Mouse (Mus musculus): ENCODE results near the gene Diexf. TPM values are rescaled to one million over a fixed set of nuclear protein-coding genes. Genes with fewer than 3 reads are reported as not detected.

Diexf gene
- polyA plus RNA-seq, 1 experiment from 2014 or later, result 10.1 TPM

- no peaks in the 10 kb centered on the region for H3K4me1 ChIP-seq
- H3K9me3 ChIP-seq (replicated peaks), result no peaks in the 10 kb centered on the region
- WGBS, result 79% methylated on average over 1 of the region's 1 CpGs
- H3K27me3 ChIP-seq (ENCODE audit: low read depth, poor library complexity, severe bottlenecking), result no peaks in the 10 kb centered on the region
- no peak overlapping the region for H3K4me3 ChIP-seq
- DNase-seq (ENCODE audit: low spot score), result no peak
- no peaks in the 10 kb centered on the region for H3K36me3 ChIP-seq
- H3K27ac ChIP-seq, result no peak overlapping the region
Observed at GRCm38 (mm10) chr1:193092771-193093170, 37.3 kb downstream of the Diexf start.

GRCm38 (mm10) chr1:193090894-193091293 lies 39.2 kb downstream of the Diexf start:
- Histone ChIP-seq H3K27ac (no peak overlapping the region), H3K4me1 (peaks cover 12% of the 10 kb centered on the region), H3K27me3 (ENCODE audit: low read depth, poor library complexity, severe bottlenecking) (no peaks in the 10 kb centered on the region), H3K9me3 (replicated peaks) (no peaks in the 10 kb centered on the region), H3K4me3 (no peak overlapping the region), H3K36me3 (no peaks in the 10 kb centered on the region)
- 89% methylated on average over 11 of the region's 11 CpGs for WGBS
- no peak for DNase-seq (ENCODE audit: low spot score)

- no peak for DNase-seq (ENCODE audit: low spot score)
- H3K27me3 ChIP-seq (ENCODE audit: low read depth, poor library complexity, severe bottlenecking), result no peaks in the 10 kb centered on the region
- no peaks in the 10 kb centered on the region for H3K9me3 ChIP-seq (replicated peaks)
- no peaks in the 10 kb centered on the region for H3K36me3 ChIP-seq
- H3K4me1 ChIP-seq, result peaks cover 12% of the 10 kb centered on the region
- H3K4me3 ChIP-seq, result no peak overlapping the region
- WGBS, result 84% methylated on average over 18 of the region's 18 CpGs
- no peak overlapping the region for H3K27ac ChIP-seq
Observed at GRCm38 (mm10) chr1:193090211-193090871, 39.7 kb downstream of the Diexf start.

- WGBS, result 85% methylated on average over 3 of the region's 3 CpGs
- DNase-seq (ENCODE audit: low spot score), result no peak
- no peak overlapping the region for H3K4me3 ChIP-seq
- H3K36me3 ChIP-seq, result no peaks in the 10 kb centered on the region
- no peaks in the 10 kb centered on the region for H3K9me3 ChIP-seq (replicated peaks)
- peaks cover 12% of the 10 kb centered on the region for H3K4me1 ChIP-seq
- H3K27ac ChIP-seq, result no peak overlapping the region
- no peaks in the 10 kb centered on the region for H3K27me3 ChIP-seq (ENCODE audit: low read depth, poor library complexity, severe bottlenecking)
Observed at GRCm38 (mm10) chr1:193089683-193090082, 40.4 kb downstream of the Diexf start.

- Histone ChIP-seq H3K36me3 (no peaks in the 10 kb centered on the region), H3K27me3 (ENCODE audit: low read depth, poor library complexity, severe bottlenecking) (no peaks in the 10 kb centered on the region), H3K27ac (no peak overlapping the region), H3K4me1 (peaks cover 12% of the 10 kb centered on the region), H3K4me3 (no peak overlapping the region), H3K9me3 (replicated peaks) (no peaks in the 10 kb centered on the region)
- no peak for DNase-seq (ENCODE audit: low spot score)
- WGBS, result 92% methylated on average over 6 of the region's 6 CpGs
Observed at GRCm38 (mm10) chr1:193089211-193089610, 40.9 kb downstream of the Diexf start.

- WGBS, result 76% methylated on average over 9 of the region's 9 CpGs
Observed at GRCm38 (mm10) chr1:193086842-193087476, 43.1 kb downstream of the Diexf start.

GRCm38 (mm10) chr1:193086111-193086841 lies 43.8 kb downstream of the Diexf start:
- no peak overlapping the region for H3K4me3 ChIP-seq
- H3K27ac ChIP-seq, result no peak overlapping the region
- WGBS, result 78% methylated on average over 4 of the region's 4 CpGs
- no peaks in the 10 kb centered on the region for H3K9me3 ChIP-seq (replicated peaks)
- H3K27me3 ChIP-seq (ENCODE audit: low read depth, poor library complexity, severe bottlenecking), result no peaks in the 10 kb centered on the region
- H3K4me1 ChIP-seq, result peaks cover 30% of the 10 kb centered on the region
- DNase-seq (ENCODE audit: low spot score), result no peak
- no peaks in the 10 kb centered on the region for H3K36me3 ChIP-seq

More at GRCm38 (mm10) chr1:193086842-193087476, 43.1 kb downstream of the Diexf start:
- H3K4me1 ChIP-seq, result peaks cover 25% of the 10 kb centered on the region
- H3K36me3 ChIP-seq, result no peaks in the 10 kb centered on the region
- DNase-seq (ENCODE audit: low spot score), result no peak
- no peaks in the 10 kb centered on the region for H3K27me3 ChIP-seq (ENCODE audit: low read depth, poor library complexity, severe bottlenecking)
- H3K4me3 ChIP-seq, result no peak overlapping the region
- peak overlapping the region; percentile 5; the same call in 1 of the 2 replicates for H3K27ac ChIP-seq
- no peaks in the 10 kb centered on the region for H3K9me3 ChIP-seq (replicated peaks)

GRCm38 (mm10) chr1:193085541-193086020 lies 44.5 kb downstream of the Diexf start:
- Histone ChIP-seq H3K9me3 (replicated peaks) (no peaks in the 10 kb centered on the region), H3K27ac (no peak overlapping the region), H3K4me1 (peaks cover 30% of the 10 kb centered on the region), H3K4me3 (no peak overlapping the region), H3K36me3 (no peaks in the 10 kb centered on the region), H3K27me3 (ENCODE audit: low read depth, poor library complexity, severe bottlenecking) (no peaks in the 10 kb centered on the region)
- no peak for DNase-seq (ENCODE audit: low spot score)
- 75% methylated on average over 5 of the region's 5 CpGs for WGBS

- Histone ChIP-seq H3K27me3 (ENCODE audit: low read depth, poor library complexity, severe bottlenecking) (no peaks in the 10 kb centered on the region), H3K4me3 (no peak overlapping the region), H3K4me1 (peaks cover 30% of the 10 kb centered on the region), H3K36me3 (no peaks in the 10 kb centered on the region), H3K27ac (no peak overlapping the region), H3K9me3 (replicated peaks) (no peaks in the 10 kb centered on the region)
- WGBS, result 93% methylated on average over 1 of the region's 1 CpGs
- no peak for DNase-seq (ENCODE audit: low spot score)
Observed at GRCm38 (mm10) chr1:193084016-193084415, 46.1 kb downstream of the Diexf start.

GRCm38 (mm10) chr1:193083051-193083450 lies 47.0 kb downstream of the Diexf start:
- Histone ChIP-seq H3K4me3 (no peak overlapping the region), H3K36me3 (no peaks in the 10 kb centered on the region), H3K27me3 (ENCODE audit: low read depth, poor library complexity, severe bottlenecking) (no peaks in the 10 kb centered on the region), H3K4me1 (peaks cover 30% of the 10 kb centered on the region), H3K9me3 (replicated peaks) (no peaks in the 10 kb centered on the region), H3K27ac (no peak overlapping the region)
- no peak for DNase-seq (ENCODE audit: low spot score)
- WGBS, result 81% methylated on average over 7 of the region's 7 CpGs

- DNase-seq (ENCODE audit: low spot score), result no peak
- Histone ChIP-seq H3K9me3 (replicated peaks) (no peaks in the 10 kb centered on the region), H3K27me3 (ENCODE audit: low read depth, poor library complexity, severe bottlenecking) (no peaks in the 10 kb centered on the region), H3K4me1 (peaks cover 28% of the 10 kb centered on the region), H3K36me3 (no peaks in the 10 kb centered on the region), H3K27ac (0 out of 2 replicates have a peak overlapping the region, but pooled peaks have one; percentile 16), H3K4me3 (no peak overlapping the region)
- 42% methylated on average over 10 of the region's 10 CpGs for WGBS
Observed at GRCm38 (mm10) chr1:193082311-193082921, 47.7 kb downstream of the Diexf start.

- Histone ChIP-seq H3K4me1 (no peaks in the 10 kb centered on the region), H3K4me3 (no peak overlapping the region), H3K27me3 (ENCODE audit: low read depth, poor library complexity, severe bottlenecking) (no peaks in the 10 kb centered on the region), H3K27ac (no peak overlapping the region), H3K36me3 (no peaks in the 10 kb centered on the region), H3K9me3 (replicated peaks) (no peaks in the 10 kb centered on the region)
- no peak for DNase-seq (ENCODE audit: low spot score)
- WGBS, result 93% methylated on average over 3 of the region's 3 CpGs
Observed at GRCm38 (mm10) chr1:193062618-193063017, 67.5 kb downstream of the Diexf start.
